Mouse (Mus musculus) small intestine, adult 2 months (tissue): ENCODE results near the gene Cdkl2.

ENCODE experiments used
- CTCF ChIP-seq: fragments of 200-500 bp; IDR thresholded peaks from 2 replicates; pipeline ENCODE4 v1.5.1; 2012; ENCODE audit warnings: low read depth, mild to moderate bottlenecking, control low read depth, inconsistent platforms, low read length, moderate library complexity, mixed read lengths; ENCODE audit not compliant: insufficient replicate concordance, insufficient read length; ENCODE audit errors: extremely low read depth
- POLR2A ChIP-seq: fragments of 200-500 bp; IDR thresholded peaks from 2 replicates; pipeline ENCODE4 v1.6.1; 2012; ENCODE audit warnings: low read depth, mild to moderate bottlenecking, control low read depth, inconsistent platforms, low read length, moderate library complexity

DNA sequence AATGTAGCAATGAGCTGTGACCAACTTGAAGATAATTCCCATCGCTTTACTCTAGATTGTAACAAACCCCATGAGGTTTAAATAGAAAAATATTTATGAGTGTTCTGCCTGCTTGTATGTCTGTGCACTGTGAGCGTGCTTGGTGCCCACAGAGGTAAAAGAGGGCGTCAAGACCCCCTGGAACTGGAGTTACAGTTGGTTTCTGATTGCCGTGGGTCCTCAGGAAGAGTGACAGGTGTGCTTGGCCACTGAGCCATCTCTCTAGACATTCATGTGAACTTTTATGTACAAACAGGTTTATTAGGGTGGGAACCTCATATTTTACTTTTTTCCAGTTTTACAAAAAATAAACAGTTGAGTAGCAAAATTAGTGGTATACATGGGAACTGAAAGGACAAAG is at the start of gene Cdkl2:
- no peak for TF ChIP-seq CTCF
- TF ChIP-seq POLR2A, result no peak
